Mouse (Mus musculus): ENCODE results near the gene Ess2. TPM values are rescaled to one million over a fixed set of nuclear protein-coding genes. Genes with fewer than 3 reads are reported as not detected.

The Ess2 gene
- total RNA-seq, 2 experiments from 2014 or later, result 16.2 to 20.2 TPM

GRCm38 (mm10) chr16:17865293-17865692, 45.9 kb downstream of the Ess2 start:
- no peak for DNase-seq (ENCODE audit: low spot score in 2 of 2)

- no peak for DNase-seq (ENCODE audit: low spot score in 2 of 2)
Observed at GRCm38 (mm10) chr16:17858592-17858991, 52.6 kb downstream of the Ess2 start.

GRCm38 (mm10) chr16:17857157-17857556, 54.0 kb downstream of the Ess2 start:
- DNase-seq (ENCODE audit: low spot score in 2 of 2), result no peak

- no peak for DNase-seq (ENCODE audit: low spot score in 2 of 2)
Observed at GRCm38 (mm10) chr16:17853263-17853662, 57.9 kb downstream of the Ess2 start.

GRCm38 (mm10) chr16:17851860-17852259, 59.3 kb downstream of the Ess2 start:
- no peak for DNase-seq (ENCODE audit: low spot score in 2 of 2)

- DNase-seq (ENCODE audit: low spot score in 2 of 2), result no peak
Observed at GRCm38 (mm10) chr16:17851331-17851730, 59.8 kb downstream of the Ess2 start.

Other genes with a start within 250 kb of the Ess2 start
- gene Med15, start 178.5 kb downstream of the Ess2 start, total RNA-seq (2021), result 10 to 100 TPM; 36.9 to 46.9 TPM
- gene Klhl22, start 151.7 kb downstream of the Ess2 start, total RNA-seq (2021), result 10 to 100 TPM; 56.9 to 60.4 TPM
- 10 to 100 TPM; 33.7 to 37.3 TPM for gene Scarf2, start 114.1 kb downstream of the Ess2 start, total RNA-seq (2021)
- gene B830017H08Rik, start 78.2 kb downstream of the Ess2 start, total RNA-seq (2021), result under 1 TPM in 1 of 2 experiments, not detected in 1; 0.25 TPM
- under 1 TPM; 0.83 to 0.98 TPM for gene Car15, start 73.0 kb downstream of the Ess2 start, total RNA-seq (2021)
- under 1 TPM; 0.29 to 0.36 TPM for gene Gm20518, start 19.7 kb downstream of the Ess2 start, total RNA-seq (2021)
- under 1 TPM; 0.07 to 0.08 TPM for gene Tssk1, start 17.1 kb downstream of the Ess2 start, total RNA-seq (2021)
- gene Dgcr2, start 12.8 kb downstream of the Ess2 start, total RNA-seq (2021), result 10 to 100 TPM; 52.3 to 54.2 TPM
- not detected for gene Tssk2, start 12.7 kb downstream of the Ess2 start, total RNA-seq (2021)
- gene Gsc2, start 3.7 kb upstream of the Ess2 start, total RNA-seq (2021), result not detected
- 10 to 100 TPM; 14.1 to 16.2 TPM for gene Slc25a1, start 16.9 kb upstream of the Ess2 start, total RNA-seq (2021)
- not detected for gene Vpreb2, start 69.1 kb upstream of the Ess2 start, total RNA-seq (2021)
- gene Dgcr6, start 141.5 kb upstream of the Ess2 start, total RNA-seq (2021), result 10 to 100 TPM; 35.3 to 35.4 TPM
- gene Prodh, start 178.9 kb upstream of the Ess2 start, total RNA-seq (2021), result 1 to 10 TPM; 3.1 to 3.7 TPM
- gene Rtn4r, start 216.3 kb upstream of the Ess2 start, total RNA-seq (2021), result 1 to 10 TPM; 1.2 to 1.4 TPM

Data from gastrocnemius, postnatal 4 days (tissue).